Mouse (Mus musculus) G1E (cell line): ENCODE measurements around the gene Hcrtr1. TPM values are rescaled to one million over a fixed set of nuclear protein-coding genes. Genes with fewer than 3 reads are reported as not detected.

Source experiments
- ATAC-seq: 2 replicates; pipeline ENCODE4 v1.8.0; 2016; ENCODE audit warnings: mild to moderate bottlenecking; ENCODE audit not compliant: insufficient number of reproducible peaks, poor library complexity, low FRiP score, severe bottlenecking; ENCODE audit errors: extremely low read depth
- DNase-seq: peaks from one replicate; pipeline ENCODE4 v3.0.0; 2012; ENCODE audit warnings: low spot score
- H3K27me3 ChIP-seq: 2 replicates; pipeline ENCODE4 v1.6.1; 2012; ENCODE audit warnings: mild to moderate bottlenecking, low read length, inconsistent platforms; ENCODE audit not compliant: insufficient read depth
- H3K36me3 ChIP-seq: replicated peaks from 2 replicates; pipeline ENCODE3; 2012; ENCODE audit warnings: mild to moderate bottlenecking, inconsistent platforms
- H3K4me1 ChIP-seq: 2 replicates; pipeline ENCODE4 v1.6.1; 2012; ENCODE audit warnings: low read depth, low read length, inconsistent platforms, mixed read lengths; ENCODE audit not compliant: insufficient read depth
- H3K4me3 ChIP-seq: 2 replicates; pipeline ENCODE4 v1.5.1; 2012; ENCODE audit warnings: low read depth, mild to moderate bottlenecking, inconsistent platforms, low read length, moderate library complexity, mixed read lengths
- H3K9me3 ChIP-seq: replicated peaks from 2 replicates; pipeline ENCODE4 v1.6.1; 2012; ENCODE audit warnings: inconsistent platforms
- CTCF ChIP-seq: IDR thresholded peaks from 2 replicates; pipeline ENCODE4 v1.5.1; 2012; ENCODE audit warnings: low read depth, low read length, inconsistent platforms, mixed read lengths
- GATA1 ChIP-seq: IDR thresholded peaks from 2 replicates; pipeline ENCODE4 v1.6.1; 2012; ENCODE audit warnings: borderline replicate concordance, low read length, inconsistent platforms, mixed read lengths
- GATA2 ChIP-seq: IDR thresholded peaks from 2 replicates; pipeline ENCODE4 v1.6.1; 2012; ENCODE audit warnings: low read depth, low read length, inconsistent platforms, borderline replicate concordance
- POLR2AphosphoS5 ChIP-seq: IDR thresholded peaks from 2 replicates; pipeline ENCODE4 v1.6.1; 2012; ENCODE audit warnings: low read depth, low read length, inconsistent platforms; ENCODE audit not compliant: insufficient replicate concordance
- TAL1 ChIP-seq: conservative IDR thresholded peaks from 2 replicates; pipeline ENCODE4 v1.6.1; 2012; ENCODE audit warnings: low read depth, low read length, inconsistent platforms, mixed read lengths
- polyA plus RNA-seq: library from polyadenylated mRNA; stranded (reverse); fragments of >175 nt; gene quantifications from 2 replicates; pipeline ENCODE4 v1.2.3, GENCODE M21; 2012
- total RNA-seq, 2 experiments: library from RNA; stranded (forward) in 1 of 2; stranded (reverse) in 1 of 2; fragments of 200-1000 nt in 1 of 2; fragments of >200 nt in 1 of 2; fragmentation: Nextera tagmentation in 1 of 2; gene quantifications; 2 replicates each; pipeline ENCODE4 v1.2.3; 2014 to 2017

The Hcrtr1 gene
- total and polyA plus RNA-seq, 3 experiments = not detected

GRCm38 (mm10) chr4:130163391-130163861, 24.3 kb upstream of the Hcrtr1 start:
- H3K9me3 ChIP-seq = no peaks in the 10 kb centered on the region
- no peak overlapping the region for H3K4me3 ChIP-seq
- H3K36me3 ChIP-seq = peaks cover 15% of the 10 kb centered on the region
- TF ChIP-seq TAL1 (no peak), GATA1 (no peak), CTCF (no peak), POLR2AphosphoS5 (no peak), GATA2 (no peak)
- H3K27me3 ChIP-seq = peaks cover 23% of the 10 kb centered on the region
- H3K4me1 ChIP-seq = peaks cover 4% of the 10 kb centered on the region
- no peak for DNase-seq
- no peak for ATAC-seq

GRCm38 (mm10) chr4:130161349-130161748, 22.2 kb upstream of the Hcrtr1 start:
- no peaks in the 10 kb centered on the region for H3K4me1 ChIP-seq
- peaks cover 27% of the 10 kb centered on the region for H3K27me3 ChIP-seq
- peaks cover 6% of the 10 kb centered on the region for H3K36me3 ChIP-seq
- TF ChIP-seq TAL1 (no peak), CTCF (no peak), POLR2AphosphoS5 (no peak), GATA2 (no peak), GATA1 (no peak)
- H3K9me3 ChIP-seq = no peaks in the 10 kb centered on the region
- ATAC-seq (no peak), DNase-seq (no peak)
- no peak overlapping the region for H3K4me3 ChIP-seq

GRCm38 (mm10) chr4:130156812-130157371, 17.7 kb upstream of the Hcrtr1 start:
- ATAC-seq (no peak), DNase-seq (no peak)
- peaks cover 31% of the 10 kb centered on the region for H3K27me3 ChIP-seq
- H3K4me1 ChIP-seq = no peaks in the 10 kb centered on the region
- no peak overlapping the region for H3K4me3 ChIP-seq
- no peaks in the 10 kb centered on the region for H3K9me3 ChIP-seq
- TF ChIP-seq GATA1 = no peak
- no peaks in the 10 kb centered on the region for H3K36me3 ChIP-seq

- no peaks in the 10 kb centered on the region for H3K4me1 ChIP-seq
- no peak for TF ChIP-seq GATA1
- no peak for TF ChIP-seq CTCF
- no peak for TF ChIP-seq TAL1
- TF ChIP-seq POLR2AphosphoS5 = no peak
- TF ChIP-seq GATA2 = no peak
- H3K4me3 ChIP-seq = no peak overlapping the region
- H3K27me3 ChIP-seq = peaks cover 42% of the 10 kb centered on the region
- no peak for ATAC-seq
- no peaks in the 10 kb centered on the region for H3K36me3 ChIP-seq
- no peaks in the 10 kb centered on the region for H3K9me3 ChIP-seq
- DNase-seq = no peak
These were observed 15.1 kb upstream of the Hcrtr1 start for GRCm38 (mm10) chr4:130154250-130154649.

GRCm38 (mm10) chr4:130148405-130148804, 9.2 kb upstream of the Hcrtr1 start:
- H3K9me3 ChIP-seq = 0 out of 2 replicates have a peak, but pooled peaks cover 2% of the 10 kb centered on the region
- H3K27me3 ChIP-seq = peaks cover 48% of the 10 kb centered on the region
- H3K4me3 ChIP-seq = no peak overlapping the region
- no peaks in the 10 kb centered on the region for H3K4me1 ChIP-seq
- ATAC-seq (no peak), DNase-seq (no peak)
- H3K36me3 ChIP-seq = no peaks in the 10 kb centered on the region
- TF ChIP-seq GATA2 (no peak), TAL1 (no peak), CTCF (no peak), GATA1 (no peak), POLR2AphosphoS5 (no peak)

GRCm38 (mm10) chr4:130141786-130142185, 2.6 kb upstream of the Hcrtr1 start:
- Histone ChIP-seq H3K4me3 (no peak overlapping the region), H3K36me3 (no peaks in the 10 kb centered on the region), H3K27me3 (peaks cover 65% of the 10 kb centered on the region), H3K9me3 (0 out of 2 replicates have a peak, but pooled peaks cover 2% of the 10 kb centered on the region), H3K4me1 (peaks cover 3% of the 10 kb centered on the region; the same call in 1 of the 2 replicates)
- DNase-seq (no peak), ATAC-seq (no peak)
- TF ChIP-seq CTCF (no peak), POLR2AphosphoS5 (no peak), TAL1 (no peak), GATA2 (no peak), GATA1 (no peak)

GRCm38 (mm10) chr4:130140992-130141402, 1.8 kb upstream of the Hcrtr1 start:
- no peak for ATAC-seq
- Histone ChIP-seq H3K9me3 (0 out of 2 replicates have a peak, but pooled peaks cover 2% of the 10 kb centered on the region), H3K36me3 (no peaks in the 10 kb centered on the region), H3K4me1 (peaks cover 4% of the 10 kb centered on the region; the same call in 1 of the 2 replicates), H3K4me3 (no peak overlapping the region), H3K27me3 (peaks cover 68% of the 10 kb centered on the region)
- DNase-seq = no peak
- TF ChIP-seq TAL1 (no peak), POLR2AphosphoS5 (no peak), CTCF (no peak), GATA2 (no peak), GATA1 (no peak)
